Mouse (Mus musculus) midbrain, postnatal 0 days (tissue): ENCODE data around the gene Bcar3. TPM values are rescaled to one million over a fixed set of nuclear protein-coding genes. Genes with fewer than 3 reads are reported as not detected.
A peak's percentile ranks its signal among the peaks of the same experiment; 100 is the strongest.

Experiments used
- ATAC-seq: fragments of 200-750 bp; cut with Nextera tagmentation; 2 replicates; pipeline ENCODE4 v1.8.0; 2017; ENCODE audit warnings: moderate number of reproducible peaks, mild to moderate bottlenecking, moderate TSS enrichment, moderate library complexity; ENCODE audit not compliant: low FRiP score
- DNase-seq: peaks from one replicate; pipeline ENCODE4 v3.0.0-alpha.2; 2015; ENCODE audit warnings: low spot score
- H3K27ac ChIP-seq: fragments of 300-500 bp; sonication (generic); 2 replicates; pipeline ENCODE4 v1.5.1; 2014; ENCODE audit warnings: low read depth, mild to moderate bottlenecking, low read length, mixed read lengths
- H3K27me3 ChIP-seq: fragments of 300-500 bp; sonication (generic); 2 replicates; pipeline ENCODE4 v1.6.1; 2014; ENCODE audit warnings: low read length, control low read depth, mixed read lengths; ENCODE audit not compliant: insufficient read depth
- H3K36me3 ChIP-seq: fragments of 300-500 bp; sonication (generic); 2 replicates; pipeline ENCODE4 v1.6.1; 2014; ENCODE audit warnings: low read length, control low read depth, mixed read lengths; ENCODE audit not compliant: insufficient read depth
- H3K4me1 ChIP-seq: fragments of 300-500 bp; sonication (generic); 2 replicates; pipeline ENCODE4 v1.6.1; 2014; ENCODE audit warnings: mild to moderate bottlenecking, control low read depth, antibody characterized with exemption, low read length, mixed read lengths; ENCODE audit not compliant: insufficient read depth
- H3K4me2 ChIP-seq: fragments of 300-500 bp; sonication (generic); 2 replicates; pipeline ENCODE4 v1.6.1; 2014; ENCODE audit warnings: low read depth, mild to moderate bottlenecking, low read length, mixed read lengths; ENCODE audit not compliant: poor library complexity, severe bottlenecking
- H3K4me3 ChIP-seq: fragments of 300-500 bp; sonication (generic); 2 replicates; pipeline ENCODE4 v1.5.1; 2014; ENCODE audit warnings: low read depth, mild to moderate bottlenecking, low read length, moderate library complexity
- H3K9ac ChIP-seq: fragments of 300-500 bp; sonication (generic); replicated peaks from 2 replicates; pipeline ENCODE4 v1.6.1; 2014; ENCODE audit warnings: mild to moderate bottlenecking, low read length, moderate library complexity, mixed read lengths; ENCODE audit not compliant: poor library complexity, severe bottlenecking
- H3K9me3 ChIP-seq: fragments of 300-500 bp; sonication (generic); 2 replicates; pipeline ENCODE4 v1.6.1; 2016; ENCODE audit warnings: low read length, control low read depth
- CTCF ChIP-seq: IDR thresholded peaks from 2 replicates; pipeline ENCODE4 v1.5.1; 2016; ENCODE audit warnings: antibody characterized with exemption, mild to moderate bottlenecking
- WGBS: fragments of 180-500 bp; shearing (Covaris S2); extraction: QIAGEN DNeasy Blood & Tissue Kit; methylation state at CpG from one replicate; pipeline ENCODE4 v1.1.7; 2014; 5-methylcytosine and 5-hydroxymethylcytosine counted together
- polyA plus RNA-seq: library from polyadenylated mRNA; unstranded; fragments of >200 nt; fragmentation: Nextera tagmentation; extraction: Ambion mirVana; gene quantifications from 2 replicates; pipeline ENCODE4 v1.2.1, GENCODE M21; 2015
- total RNA-seq: library from RNA; depleted of rRNA; stranded (reverse); fragments of >200 nt; gene quantifications from 2 replicates; pipeline ENCODE4 v1.2.3, GENCODE M21; 2014

The Bcar3 gene
- total and polyA plus RNA-seq, 2 experiments from 2014 or later, result 6.0 to 27.2 TPM

DNA sequence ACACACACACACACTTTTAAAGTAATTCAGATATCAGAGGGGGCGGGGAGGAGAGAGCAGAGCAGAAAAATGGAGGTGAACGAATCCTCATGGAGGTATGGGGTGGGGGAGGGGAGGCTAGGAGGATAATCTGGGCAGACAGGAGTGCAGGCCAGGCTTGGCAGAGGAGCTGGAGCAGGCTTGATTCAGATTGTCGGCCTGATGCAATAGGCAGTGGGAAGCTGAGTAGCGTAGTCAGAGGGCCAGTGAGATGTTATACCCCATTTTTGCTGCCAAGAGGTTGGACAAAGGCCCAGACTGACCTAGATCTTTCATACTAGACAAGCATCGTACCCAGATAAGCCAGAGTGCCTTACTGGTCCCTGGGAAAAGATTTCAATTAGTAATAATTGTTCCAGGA is 3.0 kb downstream of the Bcar3 start:
- DNase-seq, result peak; percentile 44
- Histone ChIP-seq H3K9ac (no peak overlapping the region), H3K9me3 (no peaks in the 10 kb centered on the region), H3K4me2 (no peak overlapping the region), H3K27me3 (no peaks in the 10 kb centered on the region), H3K4me1 (peaks cover 4% of the 10 kb centered on the region), H3K36me3 (no peaks in the 10 kb centered on the region), H3K4me3 (no peak overlapping the region), H3K27ac (no peak overlapping the region)
- ATAC-seq, result no peak
- 51% methylated on average over 5 of the region's 5 CpGs for WGBS
- no peak for TF ChIP-seq CTCF

DNA sequence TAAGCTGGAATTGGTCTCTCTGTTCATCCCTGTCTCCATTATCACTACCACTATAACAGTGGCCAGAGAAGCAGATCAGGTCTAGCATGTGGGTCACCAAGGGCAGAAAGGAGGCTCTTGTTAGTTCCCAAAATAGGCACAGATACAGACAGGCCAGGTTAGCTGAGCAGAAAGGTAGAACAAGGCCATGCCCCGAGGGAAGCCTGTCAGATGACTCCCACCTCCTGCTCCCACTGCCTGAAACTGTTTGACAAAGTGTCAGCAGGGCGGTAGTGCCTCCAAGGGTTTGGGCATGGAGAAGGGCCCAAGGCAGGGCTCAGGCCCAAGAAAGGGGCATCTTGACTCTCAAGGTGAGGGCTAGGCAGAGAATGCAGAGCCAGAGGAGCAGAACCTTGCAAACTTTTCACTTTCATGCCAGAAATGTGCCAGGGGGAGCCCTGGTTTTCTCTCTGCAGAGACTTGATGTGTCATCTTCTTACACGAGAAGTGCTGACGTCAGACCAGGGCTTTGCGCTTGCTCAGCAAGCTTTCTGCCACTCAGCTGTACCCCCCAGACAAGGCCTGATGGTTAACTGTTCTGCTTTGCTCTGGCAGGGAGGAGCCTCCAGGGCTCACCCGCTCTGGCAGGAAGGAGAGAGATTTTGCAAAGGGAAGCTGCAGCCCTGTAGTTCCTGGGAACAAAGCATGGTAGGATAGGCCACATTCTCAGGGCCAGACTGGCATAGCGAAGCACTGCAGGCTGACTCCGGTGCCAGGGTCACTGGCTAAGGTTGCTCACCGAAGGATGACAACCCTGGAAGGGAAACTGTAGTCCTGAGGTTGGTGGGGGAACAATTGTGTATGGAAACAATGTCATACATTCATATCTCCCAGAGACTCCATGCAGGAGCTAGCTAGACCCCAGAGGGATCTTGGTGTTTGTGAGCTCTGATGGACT is 7.3 kb downstream of the Bcar3 start:
- Histone ChIP-seq H3K9me3 (no peaks in the 10 kb centered on the region), H3K4me3 (no peak overlapping the region), H3K27me3 (no peaks in the 10 kb centered on the region), H3K27ac (peak overlapping the region; percentile 32; the same call in 1 of the 2 replicates), H3K4me2 (no peak overlapping the region), H3K9ac (no peak overlapping the region), H3K4me1 (no peaks in the 10 kb centered on the region; the same call in 1 of the 2 replicates), H3K36me3 (no peaks in the 10 kb centered on the region)
- WGBS, result 59% methylated on average over 9 of the region's 9 CpGs
- ATAC-seq (peak; percentile 64), DNase-seq (peak; percentile 64)
- no peak for TF ChIP-seq CTCF

DNA sequence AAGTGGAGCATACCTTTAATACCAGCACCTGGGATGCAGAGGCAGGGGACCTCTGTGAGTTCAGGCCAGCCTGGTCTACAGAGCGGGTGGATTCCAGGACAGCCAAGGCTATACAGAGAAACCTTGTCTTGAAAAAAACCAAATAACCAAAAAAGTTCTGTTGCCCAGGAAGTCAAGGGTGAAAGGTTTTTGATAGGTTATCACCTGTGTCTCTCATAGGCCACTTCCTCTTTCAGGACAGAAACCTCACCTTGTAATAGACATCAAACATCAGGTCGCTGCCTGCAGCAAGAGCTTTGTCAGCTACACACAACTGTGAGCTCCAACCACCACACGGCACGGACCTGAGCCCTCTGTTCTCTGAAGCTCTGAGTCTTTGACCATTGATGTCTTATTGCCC is 10.6 kb downstream of the Bcar3 start:
- no peaks in the 10 kb centered on the region for H3K27me3 ChIP-seq
- DNase-seq, result no peak
- 74% methylated on average over 4 of the region's 4 CpGs for WGBS
- H3K4me1 ChIP-seq, result no peaks in the 10 kb centered on the region; the same call in 1 of the 2 replicates
- H3K36me3 ChIP-seq, result no peaks in the 10 kb centered on the region
- no peak for TF ChIP-seq CTCF
- H3K27ac ChIP-seq, result no peak overlapping the region
- ATAC-seq, result no peak
- H3K9ac ChIP-seq, result no peak overlapping the region
- no peak overlapping the region for H3K4me3 ChIP-seq
- H3K4me2 ChIP-seq, result no peak overlapping the region
- no peaks in the 10 kb centered on the region for H3K9me3 ChIP-seq

DNA sequence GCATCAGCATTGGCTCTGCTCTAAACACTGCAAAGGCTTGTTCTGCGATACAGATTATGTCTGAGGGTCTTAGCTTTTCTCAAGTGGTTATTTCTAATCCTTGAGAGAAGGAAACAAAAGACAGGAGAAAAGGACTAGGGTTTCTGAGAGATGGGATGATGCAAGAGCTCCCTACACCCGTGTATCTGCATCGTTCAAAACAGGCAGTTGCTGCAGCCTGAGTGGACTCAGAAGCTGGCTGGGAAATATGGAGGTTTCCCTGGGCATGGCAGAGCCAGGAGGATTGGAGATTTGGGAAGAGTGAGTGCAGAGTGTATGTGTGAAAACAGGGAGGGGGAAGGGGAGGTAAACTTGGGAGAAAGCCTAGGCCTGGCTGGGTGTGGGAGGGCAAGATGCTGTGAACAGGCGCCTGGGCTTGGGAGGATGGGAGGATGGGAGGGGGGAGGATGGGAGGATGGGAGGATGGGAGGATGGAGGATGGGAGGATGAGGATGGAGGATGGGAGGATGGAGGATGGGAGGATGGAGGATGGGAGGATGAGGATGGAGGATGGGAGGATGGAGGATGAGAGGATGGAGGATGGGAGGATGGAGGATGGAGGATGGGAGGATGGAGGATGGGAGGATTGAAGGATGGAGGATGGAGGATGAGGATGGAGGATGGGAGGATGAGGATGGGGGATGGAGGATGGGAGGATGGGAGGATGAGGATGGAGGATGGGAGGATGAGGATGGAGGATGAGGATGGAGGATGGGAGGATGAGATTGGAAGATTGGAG is 14.1 kb downstream of the Bcar3 start:
- no peak overlapping the region for H3K9ac ChIP-seq

DNA sequence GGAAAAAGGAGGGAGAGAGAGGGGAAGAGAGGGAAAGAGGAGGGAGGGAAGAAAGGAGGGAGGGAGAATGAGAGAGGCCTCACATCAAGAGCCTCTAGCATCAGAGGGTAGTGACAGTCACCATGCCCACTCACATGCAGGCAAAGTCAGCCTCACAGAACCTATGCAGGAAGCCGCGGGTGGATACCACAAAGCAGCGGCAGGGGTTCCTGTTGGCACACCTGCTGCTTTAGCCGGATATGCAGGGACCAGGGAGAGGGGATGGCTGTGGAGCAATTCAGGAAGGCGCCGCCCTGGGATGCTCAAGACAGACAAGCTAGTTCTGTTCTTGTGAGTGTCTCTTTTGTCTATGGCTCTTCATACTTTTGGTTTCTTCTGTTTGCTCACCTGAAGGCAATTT is 15.0 kb downstream of the Bcar3 start:
- Histone ChIP-seq H3K27ac (no peak overlapping the region), H3K27me3 (no peaks in the 10 kb centered on the region), H3K4me2 (no peak overlapping the region), H3K9ac (no peak overlapping the region), H3K4me3 (no peak overlapping the region), H3K36me3 (no peaks in the 10 kb centered on the region), H3K9me3 (no peaks in the 10 kb centered on the region), H3K4me1 (no peaks in the 10 kb centered on the region)
- 36% methylated on average over 6 of the region's 6 CpGs for WGBS
- ATAC-seq, result no peak
- no peak for TF ChIP-seq CTCF
- no peak for DNase-seq

More for the DNA sequence above, 14.1 kb downstream of the Bcar3 start:
- 49% methylated on average over 4 of the region's 4 CpGs for WGBS
- no peaks in the 10 kb centered on the region for H3K4me1 ChIP-seq
- no peak overlapping the region for H3K27ac ChIP-seq
- no peaks in the 10 kb centered on the region for H3K36me3 ChIP-seq
- TF ChIP-seq CTCF, result no peak
- no peaks in the 10 kb centered on the region for H3K9me3 ChIP-seq
- H3K4me3 ChIP-seq, result no peak overlapping the region
- ATAC-seq, result no peak
- no peak for DNase-seq
- H3K4me2 ChIP-seq, result no peak overlapping the region
- H3K27me3 ChIP-seq, result no peaks in the 10 kb centered on the region
